Mouse (Mus musculus) brain, embryonic 14.5 days (tissue): Measurements from ENCODE around the gene Gpr35.

ENCODE experiments used
- CTCF ChIP-seq: fragments of 200-500 bp; IDR thresholded peaks from 2 replicates; pipeline ENCODE4 v1.5.1; 2012; ENCODE audit warnings: inconsistent platforms, mild to moderate bottlenecking, moderate library complexity, borderline replicate concordance; ENCODE audit not compliant: insufficient read depth, insufficient read length; ENCODE audit errors: extremely low read depth
- POLR2A ChIP-seq: fragments of 200-500 bp; IDR thresholded peaks from 2 replicates; pipeline ENCODE4 v1.6.1; 2012; ENCODE audit warnings: mild to moderate bottlenecking, inconsistent platforms, borderline replicate concordance; ENCODE audit not compliant: poor library complexity, insufficient read depth, insufficient read length, severe bottlenecking; ENCODE audit errors: extremely low read depth

DNA sequence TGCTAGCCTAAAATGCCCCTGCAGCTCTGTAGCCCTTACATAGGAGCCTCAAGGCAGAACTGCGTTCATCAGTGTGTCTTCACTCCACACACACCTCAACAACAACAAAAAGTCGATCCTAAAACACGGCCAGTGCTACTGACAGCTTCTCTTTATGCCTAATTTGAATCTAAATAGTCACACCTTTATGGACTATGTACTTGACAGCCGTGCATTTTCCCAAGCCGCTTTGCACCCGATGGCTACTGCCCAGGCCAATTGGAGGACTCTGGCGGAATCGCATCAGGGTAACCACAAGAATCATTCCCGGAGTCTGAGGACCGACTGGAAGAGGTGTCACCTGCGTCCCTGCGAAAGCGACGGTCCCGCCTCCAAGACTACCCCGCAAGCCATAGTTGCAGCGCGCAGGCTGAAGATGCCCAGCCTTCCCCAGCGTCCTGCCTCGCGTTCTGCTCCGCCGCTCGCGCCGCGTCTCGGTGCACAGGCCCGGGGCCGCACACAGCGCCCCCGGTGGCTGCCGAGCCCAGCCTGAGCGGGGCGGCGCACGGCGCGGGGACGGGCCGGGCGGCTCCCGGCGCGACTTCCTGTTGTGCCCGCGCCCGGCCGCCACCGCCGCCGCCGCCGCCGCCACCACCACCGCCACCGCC, 40.3 kb upstream of the Gpr35 start, which contains the start of gene Rnpepl1:
- TF ChIP-seq CTCF: peak; percentile 69
- peak; percentile 70 for TF ChIP-seq POLR2A
